Mouse (Mus musculus): ENCODE results near the gene Slco3a1.

Gene Slco3a1

GRCm38 (mm10) chr7:74371656-74372055, 182.9 kb downstream of the Slco3a1 start:
- CTCF ChIA-PET = interaction anchor here in 1 of 4 experiments (0.9 kb wide), 1 partner anchor 15 kb away, joined by 3 read pairs; no protein-coding TSS in a partner anchor
- POLR2A ChIA-PET = no interaction called here

GRCm38 (mm10) chr7:74371208-74371607, 183.4 kb downstream of the Slco3a1 start:
- CTCF ChIA-PET = interaction anchor here in 1 of 4 experiments (0.9 kb wide), 1 partner anchor 15 kb away, joined by 3 read pairs; no protein-coding TSS in a partner anchor
- POLR2A ChIA-PET = no interaction called here

GRCm38 (mm10) chr7:74369657-74370056, 184.9 kb downstream of the Slco3a1 start:
- ChIA-PET POLR2A (interaction anchor here in 1 of 4 experiments (0.7 kb wide), 1 partner anchor 677 kb away, joined by 3 read pairs; no protein-coding TSS in a partner anchor), CTCF (interaction anchor here (0.6 to 1.8 kb wide), 10 partner anchors 9 to 1356 kb away, joined by 3 to 7 read pairs (median 3); no protein-coding TSS in a partner anchor)

- ChIA-PET POLR2A (no interaction called here), CTCF (interaction anchor here in 3 of 4 experiments (0.5 to 2.1 kb wide), 12 partner anchors 11 to 776 kb away, joined by 3 to 7 read pairs (median 4); no protein-coding TSS in a partner anchor)
Observed at GRCm38 (mm10) chr7:74368256-74368980, 186.2 kb downstream of the Slco3a1 start.

GRCm38 (mm10) chr7:74367350-74367749, 187.2 kb downstream of the Slco3a1 start:
- CTCF ChIA-PET = interaction anchor here in 3 of 4 experiments (0.5 to 2.1 kb wide), 14 partner anchors 10 to 743 kb away, joined by 3 to 8 read pairs (median 4); no protein-coding TSS in a partner anchor
- POLR2A ChIA-PET = interaction anchor here in 1 of 4 experiments (0.5 kb wide), 1 partner anchor 480 kb away, joined by 3 read pairs; no protein-coding TSS in a partner anchor

- ChIA-PET POLR2A (interaction anchor here in 1 of 4 experiments (0.6 to 0.7 kb wide), 2 partner anchors 16 to 20 kb away, joined by 3 to 7 read pairs; no protein-coding TSS in a partner anchor), CTCF (interaction anchor here in 2 of 4 experiments (0.9 to 1.7 kb wide), 2 partner anchors 341 to 711 kb away, joined by 4 to 5 read pairs; no protein-coding TSS in a partner anchor)
Observed at GRCm38 (mm10) chr7:74365623-74366022, 189.0 kb downstream of the Slco3a1 start.

- CTCF ChIA-PET = interaction anchor here in 3 of 4 experiments (0.5 to 2.4 kb wide), 6 partner anchors 37 to 746 kb away, joined by 3 to 13 read pairs (median 4); no protein-coding TSS in a partner anchor
- POLR2A ChIA-PET = interaction anchor here in 1 of 4 experiments (0.6 kb wide), 1 partner anchor 586 kb away, joined by 3 read pairs; no protein-coding TSS in a partner anchor
Observed at GRCm38 (mm10) chr7:74364956-74365355, 189.6 kb downstream of the Slco3a1 start.

- CTCF ChIA-PET = interaction anchor here (0.5 to 2.4 kb wide), 13 partner anchors 9 to 1619 kb away, joined by 3 to 13 read pairs (median 3); no protein-coding TSS in a partner anchor
- POLR2A ChIA-PET = interaction anchor here in 1 of 4 experiments (0.5 kb wide), 1 partner anchor 669 kb away, joined by 5 read pairs; no protein-coding TSS in a partner anchor
Observed at GRCm38 (mm10) chr7:74363440-74363839, 191.1 kb downstream of the Slco3a1 start.

- ChIA-PET POLR2A (no interaction called here), CTCF (interaction anchor here in 2 of 4 experiments (0.6 to 1.3 kb wide), 3 partner anchors 8 to 972 kb away, joined by 4 to 5 read pairs (median 4); no protein-coding TSS in a partner anchor)
Observed at GRCm38 (mm10) chr7:74361677-74362076, 192.9 kb downstream of the Slco3a1 start.

GRCm38 (mm10) chr7:74357027-74357426, 197.6 kb downstream of the Slco3a1 start:
- ChIA-PET POLR2A (no interaction called here), CTCF (interaction anchor here in 2 of 4 experiments (0.8 to 1.4 kb wide), 2 partner anchors 157 to 332 kb away, joined by 3 to 4 read pairs; no protein-coding TSS in a partner anchor)

GRCm38 (mm10) chr7:74354527-74355256, 199.9 kb downstream of the Slco3a1 start:
- CTCF ChIA-PET = interaction anchor here (0.5 to 3.3 kb wide), 30 partner anchors 8 to 918 kb away, joined by 3 to 21 read pairs (median 3); no protein-coding TSS in a partner anchor
- POLR2A ChIA-PET = interaction anchor here in 1 of 4 experiments (1.0 kb wide), 1 partner anchor 697 kb away, joined by 3 read pairs; no protein-coding TSS in a partner anchor

- ChIA-PET POLR2A (no interaction called here), CTCF (interaction anchor here (0.9 to 3.3 kb wide), 15 partner anchors 10 to 706 kb away, joined by 3 to 21 read pairs (median 5); no protein-coding TSS in a partner anchor)
Observed at GRCm38 (mm10) chr7:74353707-74354468, 200.7 kb downstream of the Slco3a1 start.

- ChIA-PET POLR2A (no interaction called here), CTCF (interaction anchor here in 1 of 4 experiments (2.0 to 3.3 kb wide), 2 partner anchors 10 to 328 kb away, joined by 7 to 21 read pairs; no protein-coding TSS in a partner anchor)
Observed at GRCm38 (mm10) chr7:74353240-74353639, 201.3 kb downstream of the Slco3a1 start.

- ChIA-PET CTCF (interaction anchor here in 2 of 4 experiments (0.6 to 1.3 kb wide), 4 partner anchors 18 to 323 kb away, joined by 3 to 5 read pairs (median 3); no protein-coding TSS in a partner anchor), POLR2A (no interaction called here)
Observed at GRCm38 (mm10) chr7:74348318-74348890, 206.2 kb downstream of the Slco3a1 start.

- ChIA-PET CTCF (no interaction called here), POLR2A (no interaction called here)
Observed at GRCm38 (mm10) chr7:74347026-74347425, 207.6 kb downstream of the Slco3a1 start.

GRCm38 (mm10) chr7:74346451-74346850, 208.1 kb downstream of the Slco3a1 start:
- CTCF ChIA-PET = no interaction called here
- POLR2A ChIA-PET = interaction anchor here in 1 of 4 experiments (0.9 kb wide), 1 partner anchor 10 kb away, joined by 4 read pairs; no protein-coding TSS in a partner anchor

- ChIA-PET POLR2A (interaction anchor here in 1 of 4 experiments (1.1 kb wide), 1 partner anchor 8 kb away, joined by 3 read pairs; no protein-coding TSS in a partner anchor), CTCF (interaction anchor here in 3 of 4 experiments (0.6 to 1.5 kb wide), 4 partner anchors 25 to 687 kb away, joined by 3 to 5 read pairs (median 4); no protein-coding TSS in a partner anchor)
Observed at GRCm38 (mm10) chr7:74341149-74341805, 213.3 kb downstream of the Slco3a1 start.

Measured in embryonic stem cell, embryonic (primary cell).